Mouse (Mus musculus): ENCODE results near the gene Cpne6.

GRCm38 (mm10) chr14:55527940-55528339 is 17.7 kb downstream of the Cpne6 start:
- no peak for TF ChIP-seq POLR2A (IDR thresholded peaks at IDR 0.05; ENCODE audit: extremely low read depth, insufficient read depth, low read length)
- peak; percentile 48 for TF ChIP-seq CTCF (IDR thresholded peaks at IDR 0.05; ENCODE audit: extremely low read depth, insufficient read depth, low read length)
